Mouse (Mus musculus) mouse trophoblast stem cell (cell line): ENCODE data around the gene Mterf2.

Source experiments
- in situ Hi-C, 2 experiments: fragments of 300-500 bp; cut with MseI, MboI; formaldehyde crosslinking; loops; 2 replicates in 1 of 2; 3 replicates in 1 of 2; pipeline ENCODE4 v1.15.1; 2025

Gene Mterf2

DNA sequence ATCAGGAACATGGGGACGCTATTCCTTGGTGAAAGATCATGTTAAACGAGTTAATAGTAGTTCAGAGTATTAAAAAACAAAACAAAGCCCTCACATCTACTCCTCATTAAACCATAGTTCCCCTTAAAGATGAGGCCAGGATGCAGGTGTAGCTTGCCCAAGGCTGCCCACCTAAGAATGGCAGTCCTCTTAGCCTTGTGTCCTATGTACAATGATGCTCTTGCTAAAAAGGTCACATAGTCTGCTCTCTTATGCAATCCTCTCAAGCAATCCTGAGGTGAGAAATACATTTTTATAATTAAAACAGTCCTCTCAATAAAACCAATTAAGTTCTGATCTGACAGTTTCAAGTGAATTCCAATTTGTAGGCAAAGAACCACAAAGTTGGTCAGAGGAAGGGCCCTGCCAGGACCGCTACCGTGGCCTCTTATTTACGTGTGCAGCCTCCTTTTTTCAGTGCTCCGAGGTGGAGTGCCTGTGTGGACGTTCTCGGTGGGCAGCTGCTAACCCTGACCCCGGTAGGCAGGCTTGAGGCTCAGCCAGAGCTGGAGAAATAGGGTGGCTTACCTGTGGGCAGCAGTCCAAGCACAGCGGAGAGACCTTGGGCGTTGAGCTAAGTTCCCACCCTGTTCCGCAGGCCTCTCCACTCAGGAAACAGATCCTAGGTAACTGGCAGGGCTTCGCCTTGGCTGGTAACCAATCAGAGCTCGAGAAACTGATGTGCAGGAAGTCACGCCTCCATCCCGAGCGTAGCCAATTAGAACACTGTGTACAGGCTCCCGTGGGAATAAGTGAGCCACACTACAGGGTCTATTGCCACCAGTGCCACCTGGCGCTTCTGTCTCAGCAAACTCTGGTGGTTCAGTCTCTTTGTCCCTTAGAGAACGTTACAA, at the start of gene Mterf2:
Gene Mterf2 (minus strand): TSS at position 633 of the 893 bp plus-strand sequence.
- in situ Hi-C loops: no loop called here

DNA sequence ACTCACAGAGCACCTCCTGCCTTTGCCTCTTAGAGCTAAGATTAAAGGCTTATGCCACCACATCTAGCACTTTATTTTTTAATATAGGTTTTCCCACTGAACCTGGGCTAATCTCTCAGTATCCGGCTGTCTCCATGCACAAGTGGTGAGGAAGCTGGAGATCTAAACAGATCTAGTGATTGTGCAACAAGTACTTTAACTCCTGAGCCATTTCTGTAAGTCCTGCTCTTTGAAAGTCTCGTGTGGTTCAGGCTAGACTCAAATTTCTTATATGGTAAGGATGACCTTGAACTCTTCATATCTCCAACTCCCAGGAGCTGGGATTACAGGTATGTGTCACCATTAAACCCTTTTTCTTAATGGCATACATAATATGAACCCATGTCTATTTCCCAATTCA, 48.8 kb upstream of the Mterf2 start:
- in situ Hi-C loops: no loop called here

- in situ Hi-C loops: no loop called here
These were observed 37.5 kb upstream of the Mterf2 start for GRCm38 (mm10) chr10:85165306-85165705.

- in situ Hi-C loops: no loop called here
These were observed 37.0 kb upstream of the Mterf2 start for GRCm38 (mm10) chr10:85164791-85165190.

GRCm38 (mm10) chr10:85161745-85162351, 34.0 kb upstream of the Mterf2 start:
- in situ Hi-C loops: no loop called here

- in situ Hi-C loops: no loop called here
These were observed 32.3 kb upstream of the Mterf2 start for GRCm38 (mm10) chr10:85159989-85160619.

GRCm38 (mm10) chr10:85157451-85157850, 29.6 kb upstream of the Mterf2 start:
- in situ Hi-C loops: no loop called here

DNA sequence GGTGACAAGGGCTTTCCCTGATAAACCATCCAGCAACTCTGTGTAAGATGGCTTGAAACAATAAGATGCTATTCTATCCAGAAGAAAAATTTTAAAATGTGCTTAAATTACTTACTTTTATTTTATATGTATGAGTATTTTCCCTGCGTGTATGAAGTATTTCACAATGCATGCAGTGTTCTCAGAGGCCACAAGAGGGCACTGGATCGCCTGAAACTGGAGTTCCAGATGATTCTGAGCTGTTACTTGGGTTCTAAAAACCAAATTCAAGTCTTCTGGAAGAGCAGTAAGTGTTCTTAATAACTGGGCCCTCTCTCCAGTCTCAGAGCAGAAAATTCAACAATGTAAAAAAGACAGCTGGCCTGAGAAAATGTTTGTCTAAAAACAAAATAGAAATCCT, 26.4 kb upstream of the Mterf2 start:
- in situ Hi-C loops: no loop called here

GRCm38 (mm10) chr10:85149226-85149625, 21.4 kb upstream of the Mterf2 start:
- in situ Hi-C loops: no loop called here

GRCm38 (mm10) chr10:85146282-85146681, 18.5 kb upstream of the Mterf2 start:
- in situ Hi-C loops: no loop called here

- in situ Hi-C loops: no loop called here
These were observed 13.6 kb upstream of the Mterf2 start for GRCm38 (mm10) chr10:85141465-85141864.

- in situ Hi-C loops: no loop called here
These were observed 8.7 kb upstream of the Mterf2 start for GRCm38 (mm10) chr10:85136573-85136972.

DNA sequence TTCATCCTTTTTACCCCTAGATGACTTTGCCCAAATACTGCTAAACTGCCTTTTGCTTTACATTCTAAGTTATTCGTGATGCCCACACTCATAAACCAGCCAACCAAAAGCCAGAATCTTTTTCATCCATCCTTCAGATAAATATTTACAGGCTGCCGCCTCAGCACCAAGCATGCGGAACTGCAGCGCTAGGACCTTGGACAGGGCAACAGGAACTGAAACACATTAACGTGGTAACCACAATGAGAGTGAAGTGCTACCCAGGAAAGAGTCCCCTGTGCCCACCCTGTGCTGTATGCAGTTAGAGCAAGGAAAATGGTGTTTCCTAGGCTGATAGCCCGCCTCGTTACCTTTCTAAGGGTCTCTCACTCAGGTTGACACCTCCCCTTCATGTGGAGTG, 626 bp upstream of the Mterf2 start:
- in situ Hi-C loops: no loop called here

GRCm38 (mm10) chr10:85125184-85125583, 2.6 kb downstream of the Mterf2 start:
- in situ Hi-C loops: no loop called here

DNA sequence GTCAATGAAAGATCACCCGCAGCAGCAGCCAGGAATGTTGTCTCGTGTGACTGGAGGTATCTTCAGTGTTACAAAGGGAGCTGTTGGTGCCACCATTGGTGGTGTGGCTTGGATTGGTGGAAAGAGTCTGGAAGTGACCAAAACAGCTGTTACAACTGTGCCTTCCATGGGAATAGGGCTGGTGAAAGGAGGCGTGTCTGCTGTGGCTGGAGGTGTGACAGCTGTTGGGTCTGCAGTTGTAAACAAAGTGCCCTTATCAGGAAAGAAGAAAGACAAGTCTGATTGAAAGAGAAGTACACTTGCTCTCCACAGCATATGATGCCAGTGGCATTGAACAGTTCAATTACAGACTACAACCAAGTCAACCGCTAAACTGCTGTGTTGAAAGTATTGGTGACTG, 13.4 kb downstream of the Mterf2 start:
- in situ Hi-C loops: no loop called here

DNA sequence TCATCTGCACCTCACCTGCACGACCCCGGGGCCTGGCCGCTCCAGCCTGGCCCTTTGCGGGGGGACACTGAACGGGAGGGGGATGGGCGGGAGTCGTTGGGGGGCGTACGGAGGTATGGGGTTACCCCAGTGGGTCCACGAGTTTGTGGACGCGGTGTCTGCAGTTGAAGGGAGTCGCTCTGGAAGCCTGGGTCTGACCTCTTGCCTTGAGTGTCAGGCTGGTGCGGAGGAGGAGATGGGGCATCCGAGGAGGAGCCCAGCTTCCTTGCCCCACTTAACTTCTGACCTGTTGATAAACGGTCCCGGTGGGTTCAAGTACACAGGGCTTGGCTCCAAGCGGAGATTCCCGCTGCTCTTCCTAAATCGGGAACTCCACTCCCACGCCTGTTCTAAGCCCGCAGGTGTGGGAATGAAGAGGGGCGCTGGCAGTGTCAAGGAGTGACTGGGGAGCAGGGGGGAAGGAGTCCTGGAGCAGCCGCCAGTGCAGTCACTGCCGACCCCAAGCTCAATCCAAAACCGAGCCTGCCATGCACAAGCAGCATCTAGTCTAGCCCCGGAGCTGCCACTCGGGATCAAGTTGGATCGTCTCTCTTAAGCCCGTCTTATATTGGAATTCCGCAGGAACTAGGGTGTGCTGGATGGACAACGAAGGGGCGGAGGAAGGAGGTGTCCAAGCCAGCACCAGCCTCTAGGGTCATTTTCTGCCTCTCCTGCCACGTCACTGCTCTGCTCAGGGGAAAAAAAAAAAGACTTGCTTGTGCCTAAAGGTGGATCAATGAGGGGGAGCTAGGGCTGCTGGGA, 24.5 kb downstream of the Mterf2 start:
- in situ Hi-C loops: no loop called here

DNA sequence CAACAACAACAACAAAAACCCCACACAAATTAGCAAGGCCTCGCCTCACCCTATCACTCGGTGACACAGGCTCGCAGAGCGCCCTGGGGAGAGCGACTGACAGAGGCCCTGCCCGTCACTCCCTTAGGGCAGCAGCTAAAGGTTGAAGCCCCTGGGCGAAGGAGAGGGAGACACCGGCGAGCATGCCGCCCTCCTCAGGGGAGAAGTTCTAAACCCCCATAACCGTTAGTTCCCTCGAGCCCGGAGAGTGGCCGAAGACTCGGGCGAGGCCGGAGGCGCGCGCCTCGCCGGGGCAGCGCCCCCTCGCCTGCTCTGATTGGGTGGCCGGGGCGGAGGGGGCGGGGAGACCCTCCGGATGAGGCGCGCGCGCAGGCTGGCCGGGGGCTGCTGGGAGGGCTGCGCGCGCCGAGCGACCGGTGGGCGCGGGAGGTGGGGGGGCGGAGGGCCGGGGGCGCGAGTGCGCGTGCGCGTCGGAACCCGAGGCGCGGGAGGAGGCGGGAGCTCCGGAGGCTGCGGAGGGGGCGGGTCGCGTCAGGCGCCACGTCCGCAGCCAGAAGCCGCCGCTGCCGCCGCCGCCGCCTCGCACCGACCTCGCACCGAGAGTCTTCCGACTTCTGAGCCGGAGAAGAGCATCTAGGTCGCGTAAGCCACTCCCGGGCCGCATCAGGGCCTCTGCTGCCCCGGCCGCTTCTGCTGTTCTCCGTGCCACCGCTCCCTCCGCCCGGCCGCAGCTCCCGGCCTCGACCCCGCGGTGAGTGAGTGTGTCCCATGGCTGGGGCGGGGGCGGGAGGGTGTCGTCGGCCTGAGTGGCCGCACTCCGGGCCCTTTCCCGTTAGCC, 25.4 kb downstream of the Mterf2 start, which contains the start of the genes Fhl4 and Tmem263:
Gene Fhl4 (minus strand): TSS at position 249 of the 838 bp plus-strand sequence.
Gene Tmem263 (plus strand): TSS at position 381 of the 838 bp plus-strand sequence.
- in situ Hi-C loops: no loop called here

- in situ Hi-C loops: no loop called here
These were observed 26.0 kb downstream of the Mterf2 start for GRCm38 (mm10) chr10:85101841-85102240.

GRCm38 (mm10) chr10:85071605-85072152, 56.1 kb downstream of the Mterf2 start:
- in situ Hi-C loops: no loop called here
